Mouse (Mus musculus) hindbrain, embryonic 14.5 days (tissue): Measurements from ENCODE around the gene Doxl2. TPM values are rescaled to one million over a fixed set of nuclear protein-coding genes. Genes with fewer than 3 reads are reported as not detected.

ENCODE experiments used
- ATAC-seq: fragments of 200-750 bp; cut with Nextera tagmentation; 2 replicates; pipeline ENCODE4 v1.8.0; 2017; ENCODE audit warnings: moderate number of reproducible peaks, mild to moderate bottlenecking, moderate TSS enrichment, moderate library complexity; ENCODE audit not compliant: low FRiP score
- DNase-seq: peaks from one replicate; pipeline ENCODE4 v3.0.0-alpha.2; 2015; ENCODE audit warnings: low spot score
- H3K27ac ChIP-seq: fragments of 300-500 bp; sonication (generic); 2 replicates; pipeline ENCODE4 v1.5.1; 2014; ENCODE audit warnings: mild to moderate bottlenecking, moderate library complexity
- H3K27me3 ChIP-seq: fragments of 300-500 bp; sonication (generic); 2 replicates; pipeline ENCODE4 v1.6.1; 2014; ENCODE audit warnings: mild to moderate bottlenecking, low read length, mixed read lengths; ENCODE audit not compliant: control insufficient read depth, insufficient read depth
- H3K36me3 ChIP-seq: fragments of 300-500 bp; sonication (generic); replicated peaks from 2 replicates; pipeline ENCODE4 v1.6.1; 2014; ENCODE audit not compliant: control insufficient read depth, insufficient read depth
- H3K4me1 ChIP-seq: fragments of 300-500 bp; sonication (generic); replicated peaks from 2 replicates; pipeline ENCODE4 v1.6.1; 2014; ENCODE audit warnings: antibody characterized with exemption, low read length, mixed read lengths; ENCODE audit not compliant: control insufficient read depth, insufficient read depth
- H3K4me2 ChIP-seq: fragments of 300-500 bp; sonication (generic); replicated peaks from 2 replicates; pipeline ENCODE4 v1.6.1; 2014; ENCODE audit warnings: mild to moderate bottlenecking, moderate library complexity
- H3K4me3 ChIP-seq: fragments of 300-500 bp; sonication (generic); replicated peaks from 2 replicates; pipeline ENCODE4 v1.5.1; 2014; ENCODE audit warnings: mild to moderate bottlenecking, low read length
- H3K9ac ChIP-seq: fragments of 300-500 bp; sonication (generic); 2 replicates; pipeline ENCODE4 v1.6.1; 2014
- H3K9me3 ChIP-seq: fragments of 300-500 bp; sonication (generic); 2 replicates; pipeline ENCODE4 v1.6.1; 2016; ENCODE audit warnings: low read length; ENCODE audit not compliant: control insufficient read depth
- WGBS: fragments of 180-500 bp; shearing (Covaris S2); extraction: QIAGEN DNeasy Blood & Tissue Kit; methylation state at CpG from one replicate; pipeline ENCODE4 v1.1.7; 2014; 5-methylcytosine and 5-hydroxymethylcytosine counted together
- polyA plus RNA-seq: library from polyadenylated mRNA; unstranded; fragments of >200 nt; fragmentation: Nextera tagmentation; extraction: Ambion mirVana; gene quantifications from 2 replicates; pipeline ENCODE4 v1.2.1, GENCODE M21; 2014

Gene Doxl2
- not detected in 2 replicates for polyA plus RNA-seq

GRCm38 (mm10) chr6:48974663-48975062, at the start of gene Doxl2:
TSS of gene Doxl2 (plus strand) at chr6:48974963.
- no peaks in the 10 kb centered on the region for H3K4me1 ChIP-seq
- H3K4me2 ChIP-seq: no peak within 1 kb of the TSS
- no peaks in the 10 kb centered on the region for H3K27me3 ChIP-seq
- no peak within 1 kb of the TSS for H3K4me3 ChIP-seq
- H3K9ac ChIP-seq: no peak within 1 kb of the TSS
- no peak within 1 kb of the TSS for H3K27ac ChIP-seq
- no peaks in the 10 kb centered on the region for H3K9me3 ChIP-seq
- H3K36me3 ChIP-seq: no peaks in the 10 kb centered on the region
- ATAC-seq: no peak
- no peak for DNase-seq
- WGBS: 89% methylated on average over 2 of the region's 2 CpGs

DNA sequence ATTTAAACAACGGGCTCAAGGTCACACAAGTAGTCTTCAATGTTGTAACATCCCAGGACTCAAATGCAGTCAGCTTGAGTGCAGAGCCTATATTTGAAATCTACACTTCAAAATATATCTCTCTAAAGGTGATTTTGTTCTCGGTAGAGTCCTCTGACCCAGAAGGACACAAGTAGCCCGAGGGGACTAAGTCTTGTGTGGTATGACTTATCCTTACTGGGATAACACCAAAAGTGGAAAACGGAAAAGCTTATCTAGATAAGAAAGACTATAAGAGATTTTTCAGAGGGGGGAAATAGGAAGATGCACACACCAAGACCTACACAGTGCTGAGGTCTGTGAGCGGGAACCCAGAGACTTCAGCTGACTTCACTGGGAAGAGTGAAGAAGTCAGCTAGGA, 45.2 kb upstream of the Doxl2 start, which contains the start of gene 1600015I10Rik:
Gene 1600015I10Rik (plus strand): TSS at position 301 of the 400 bp plus-strand sequence.
- no peak for ATAC-seq
- 95% methylated on average over 5 of the region's 5 CpGs for WGBS
- no peak within 1 kb of the TSS for H3K9ac ChIP-seq
- no peaks in the 10 kb centered on the region for H3K27me3 ChIP-seq
- H3K36me3 ChIP-seq: no peaks in the 10 kb centered on the region
- H3K4me1 ChIP-seq: no peaks in the 10 kb centered on the region
- H3K27ac ChIP-seq: no peak within 1 kb of the TSS
- no peaks in the 10 kb centered on the region for H3K9me3 ChIP-seq
- no peak within 1 kb of the TSS for H3K4me3 ChIP-seq
- DNase-seq: no peak
- no peak within 1 kb of the TSS for H3K4me2 ChIP-seq

DNA sequence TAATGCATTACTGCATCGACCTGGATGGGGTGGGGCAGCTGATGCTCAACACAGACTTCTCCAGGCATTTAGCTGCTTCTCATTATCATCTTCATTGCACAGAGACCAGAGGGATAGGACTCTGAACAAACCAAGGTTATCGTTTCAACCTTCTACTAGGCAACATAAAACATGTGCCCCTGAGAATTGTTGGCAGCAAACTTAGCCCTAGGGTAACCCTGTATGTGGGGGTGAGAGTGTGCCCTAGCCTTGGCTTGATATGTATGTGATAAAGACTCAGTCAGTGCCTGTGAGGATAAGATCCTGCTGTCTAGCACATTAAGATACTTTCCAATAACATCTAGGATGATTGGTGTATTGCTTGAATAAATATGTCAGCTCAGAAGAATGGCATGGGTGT, 25.2 kb upstream of the Doxl2 start:
- DNase-seq (no peak), ATAC-seq (no peak)
- H3K9ac ChIP-seq: no peak overlapping the region
- no peak overlapping the region for H3K4me3 ChIP-seq
- H3K27ac ChIP-seq: no peak overlapping the region
- H3K36me3 ChIP-seq: no peaks in the 10 kb centered on the region
- H3K27me3 ChIP-seq: no peaks in the 10 kb centered on the region
- H3K4me1 ChIP-seq: no peaks in the 10 kb centered on the region
- H3K4me2 ChIP-seq: no peak overlapping the region
- 87% methylated on average over 2 of the region's 2 CpGs for WGBS
- no peaks in the 10 kb centered on the region for H3K9me3 ChIP-seq

DNA sequence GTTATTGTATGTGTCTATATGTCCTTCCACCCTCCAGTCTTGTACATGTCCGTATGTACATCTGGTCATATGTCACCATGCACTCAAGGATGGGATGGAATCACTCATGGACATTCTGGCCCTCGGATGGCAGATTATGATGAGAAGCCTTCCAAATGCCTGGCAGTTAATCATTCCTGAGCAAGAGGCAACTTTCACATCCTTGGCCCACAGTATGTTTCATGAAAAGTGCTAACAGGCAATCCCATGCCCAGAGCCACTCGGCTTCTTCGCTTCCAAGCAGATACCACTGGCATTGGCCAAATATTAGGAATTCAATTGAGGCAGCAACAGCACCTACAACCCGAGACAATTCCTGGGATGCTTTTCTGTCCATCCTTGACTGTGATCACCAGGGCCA, 24.1 kb upstream of the Doxl2 start:
- 84% methylated on average over 5 of the region's 5 CpGs for WGBS
- Histone ChIP-seq H3K4me1 (no peaks in the 10 kb centered on the region), H3K4me2 (no peak overlapping the region), H3K27me3 (no peaks in the 10 kb centered on the region), H3K4me3 (no peak overlapping the region), H3K36me3 (no peaks in the 10 kb centered on the region), H3K9ac (no peak overlapping the region), H3K27ac (no peak overlapping the region), H3K9me3 (no peaks in the 10 kb centered on the region)
- ATAC-seq (no peak), DNase-seq (no peak)

- H3K36me3 ChIP-seq: no peaks in the 10 kb centered on the region
- no peak overlapping the region for H3K27ac ChIP-seq
- DNase-seq: no peak
- no peak for ATAC-seq
- H3K4me1 ChIP-seq: no peaks in the 10 kb centered on the region
- 96% methylated on average over 6 of the region's 6 CpGs for WGBS
- no peaks in the 10 kb centered on the region for H3K27me3 ChIP-seq
- H3K9me3 ChIP-seq: no peaks in the 10 kb centered on the region
- H3K4me3 ChIP-seq: no peak overlapping the region
- H3K4me2 ChIP-seq: no peak overlapping the region
- no peak overlapping the region for H3K9ac ChIP-seq
These were observed 23.1 kb upstream of the Doxl2 start for GRCm38 (mm10) chr6:48951630-48952029.

GRCm38 (mm10) chr6:48953220-48953619, 21.5 kb upstream of the Doxl2 start:
- Histone ChIP-seq H3K36me3 (no peaks in the 10 kb centered on the region), H3K4me1 (no peaks in the 10 kb centered on the region), H3K4me3 (no peak overlapping the region), H3K27me3 (no peaks in the 10 kb centered on the region), H3K9ac (no peak overlapping the region), H3K9me3 (no peaks in the 10 kb centered on the region), H3K4me2 (no peak overlapping the region), H3K27ac (no peak overlapping the region)
- no peak for DNase-seq
- no peak for ATAC-seq
- WGBS: 80% methylated on average over 5 of the region's 5 CpGs

GRCm38 (mm10) chr6:48954211-48954610, 20.6 kb upstream of the Doxl2 start:
- DNase-seq (no peak), ATAC-seq (no peak)
- H3K9ac ChIP-seq: no peak overlapping the region
- H3K9me3 ChIP-seq: no peaks in the 10 kb centered on the region
- no peaks in the 10 kb centered on the region for H3K36me3 ChIP-seq
- H3K4me3 ChIP-seq: no peak overlapping the region
- H3K27me3 ChIP-seq: no peaks in the 10 kb centered on the region
- no peaks in the 10 kb centered on the region for H3K4me1 ChIP-seq
- no peak overlapping the region for H3K4me2 ChIP-seq
- H3K27ac ChIP-seq: no peak overlapping the region
- whole genome bisulfite sequencing: 76% methylated on average over 5 of the region's 5 CpGs

GRCm38 (mm10) chr6:48954946-48955345, 19.8 kb upstream of the Doxl2 start:
- H3K27me3 ChIP-seq: no peaks in the 10 kb centered on the region
- H3K4me1 ChIP-seq: no peaks in the 10 kb centered on the region
- 52% methylated on average over 1 of the region's 1 CpGs for WGBS
- H3K4me2 ChIP-seq: no peak overlapping the region
- no peak overlapping the region for H3K4me3 ChIP-seq
- DNase-seq (peak; percentile 47), ATAC-seq (no peak)
- no peaks in the 10 kb centered on the region for H3K36me3 ChIP-seq
- no peak overlapping the region for H3K9ac ChIP-seq
- H3K9me3 ChIP-seq: no peaks in the 10 kb centered on the region
- no peak overlapping the region for H3K27ac ChIP-seq

GRCm38 (mm10) chr6:48956785-48957184, 18.0 kb upstream of the Doxl2 start:
- no peak overlapping the region for H3K4me3 ChIP-seq
- H3K27me3 ChIP-seq: no peaks in the 10 kb centered on the region
- H3K4me2 ChIP-seq: no peak overlapping the region
- H3K9ac ChIP-seq: no peak overlapping the region
- no peaks in the 10 kb centered on the region for H3K4me1 ChIP-seq
- H3K9me3 ChIP-seq: no peaks in the 10 kb centered on the region
- ATAC-seq: no peak
- no peak overlapping the region for H3K27ac ChIP-seq
- 86% methylated on average over 4 of the region's 4 CpGs for WGBS
- DNase-seq: no peak
- H3K36me3 ChIP-seq: no peaks in the 10 kb centered on the region

GRCm38 (mm10) chr6:48958053-48958452, 16.7 kb upstream of the Doxl2 start:
- no peaks in the 10 kb centered on the region for H3K36me3 ChIP-seq
- WGBS: 45% methylated on average over 1 of the region's 1 CpGs
- H3K27ac ChIP-seq: no peak overlapping the region

More at GRCm38 (mm10) chr6:48958053-48958452, 16.7 kb upstream of the Doxl2 start:
- no peaks in the 10 kb centered on the region for H3K27me3 ChIP-seq
- H3K9ac ChIP-seq: no peak overlapping the region
- ATAC-seq (no peak), DNase-seq (peak; percentile 64)
- no peak overlapping the region for H3K4me2 ChIP-seq
- H3K4me3 ChIP-seq: no peak overlapping the region
- no peaks in the 10 kb centered on the region for H3K4me1 ChIP-seq
- no peaks in the 10 kb centered on the region for H3K9me3 ChIP-seq
